Mouse (Mus musculus): Measurements from ENCODE around the gene Grk2.

- TF ChIP-seq CTCF (IDR thresholded peaks at IDR 0.05; ENCODE audit: low read depth, low read length) (no peak), POLR2A (IDR thresholded peaks at IDR 0.05; ENCODE audit: extremely low read depth, insufficient read depth, low read length) (no peak)
These were observed 41.7 kb downstream of the Grk2 start for GRCm38 (mm10) chr19:4264171-4264780.

All from liver, adult 2 months (tissue).